Mouse (Mus musculus) left cerebral cortex, adult 2 months (tissue): ENCODE measurements around the gene Ndufb2. TPM values are rescaled to one million over a fixed set of nuclear protein-coding genes. Genes with fewer than 3 reads are reported as not detected.

Experiments
- DNase-seq, 2 experiments: peaks; one replicate each; pipeline ENCODE4 v3.0.0; 2021 to 2022; ENCODE audit warnings: low spot score in 2 of 2, mixed read lengths in 1 of 2; ENCODE audit errors: extremely low spot score in 1 of 2
- H3K27ac ChIP-seq: fragments of 200-600 bp; 2 replicates; pipeline ENCODE4 v1.8.1; 2022
- H3K4me3 ChIP-seq: fragments of 200-600 bp; 2 replicates; pipeline ENCODE4 v1.8.1; 2022
- CTCF ChIP-seq: fragments of 200-600 bp; IDR thresholded peaks from 2 replicates; pipeline ENCODE4 v1.8.1; 2022; ENCODE audit warnings: antibody characterized with exemption, mild to moderate bottlenecking, moderate library complexity
- intact Hi-C: fragments of 180-260 bp; cut with DNase I; formaldehyde crosslinking; loops from one replicate; pipeline ENCODE4 v1.15.1; 2025
- long read RNA-seq, 2 experiments: library from polyadenylated mRNA; stranded (forward); transcript quantifications; one replicate each; pipeline ENCODE4 v2.0.0; 2021; ENCODE audit warnings: borderline mapping rate in 2 of 2
- total RNA-seq, 2 experiments: library from RNA; stranded (reverse); gene quantifications; 2 replicates each; pipeline ENCODE4 v1.2.3; 2021

The Ndufb2 gene
- total RNA-seq = 100 to 1,000 TPM; 162 to 183 TPM
- long read RNA-seq, experiment 1, full-length matches to known transcripts = 83 of 128 reads
- long read RNA-seq, experiment 1, partial matches to known transcripts = 4 of 128 reads
- long read RNA-seq, experiment 1, other reads (novel, unspliced or antisense) = 41 of 128 reads
- long read RNA-seq, experiment 2, full-length matches to known transcripts = 83 of 128 reads
- long read RNA-seq, experiment 2, partial matches to known transcripts = 7 of 128 reads
- long read RNA-seq, experiment 2, other reads (novel, unspliced or antisense) = 38 of 128 reads

DNA sequence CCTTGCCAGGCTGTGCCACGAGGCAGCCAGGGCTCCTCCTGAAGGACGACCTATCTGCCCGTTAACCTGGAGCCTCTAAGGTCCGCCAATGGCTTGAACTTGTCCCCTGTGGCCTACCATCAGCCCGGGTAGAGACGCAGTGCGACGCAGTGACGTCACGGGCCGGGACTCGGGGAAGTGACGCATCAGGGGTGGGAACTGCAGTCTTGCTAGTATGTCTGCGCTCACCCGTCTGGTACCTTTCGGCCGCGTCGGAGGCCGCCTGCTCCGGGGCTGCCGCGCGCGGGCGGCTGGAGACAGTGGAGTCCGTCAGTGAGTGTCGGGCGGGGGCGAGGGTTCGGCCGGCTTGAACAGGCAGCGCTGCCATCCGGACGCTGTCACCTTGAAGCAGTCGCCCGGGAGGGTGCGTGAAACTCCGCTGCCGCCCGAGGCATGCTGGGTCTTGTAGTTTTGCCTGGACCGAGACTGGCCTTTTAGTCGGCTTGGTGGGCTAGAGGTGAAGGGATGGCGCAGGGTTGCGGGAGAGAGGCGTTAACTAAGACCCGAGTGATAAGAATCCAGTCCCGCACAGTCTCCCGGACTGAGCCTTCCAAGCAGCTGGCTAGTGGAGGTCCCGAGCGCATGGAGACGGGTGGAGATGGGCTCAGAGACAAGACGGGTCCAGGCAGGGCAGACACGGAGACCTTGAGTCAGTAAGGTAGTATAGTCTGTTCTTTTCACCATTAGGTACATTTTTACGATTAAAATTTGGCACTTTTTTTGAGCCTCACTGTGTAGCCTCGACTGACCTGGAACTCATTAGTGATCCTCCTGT is at the start of gene Ndufb2:
TSS of gene Ndufb2 (plus strand) at position 174 of the 814 bp plus-strand sequence.
- peak within 1 kb of the TSS; percentile 100 for H3K27ac ChIP-seq
- H3K4me3 ChIP-seq = peak within 1 kb of the TSS; percentile 93
- intact Hi-C loops = no loop called here
- peak; percentile 94 to 95 for DNase-seq
- TF ChIP-seq CTCF = no peak

DNA sequence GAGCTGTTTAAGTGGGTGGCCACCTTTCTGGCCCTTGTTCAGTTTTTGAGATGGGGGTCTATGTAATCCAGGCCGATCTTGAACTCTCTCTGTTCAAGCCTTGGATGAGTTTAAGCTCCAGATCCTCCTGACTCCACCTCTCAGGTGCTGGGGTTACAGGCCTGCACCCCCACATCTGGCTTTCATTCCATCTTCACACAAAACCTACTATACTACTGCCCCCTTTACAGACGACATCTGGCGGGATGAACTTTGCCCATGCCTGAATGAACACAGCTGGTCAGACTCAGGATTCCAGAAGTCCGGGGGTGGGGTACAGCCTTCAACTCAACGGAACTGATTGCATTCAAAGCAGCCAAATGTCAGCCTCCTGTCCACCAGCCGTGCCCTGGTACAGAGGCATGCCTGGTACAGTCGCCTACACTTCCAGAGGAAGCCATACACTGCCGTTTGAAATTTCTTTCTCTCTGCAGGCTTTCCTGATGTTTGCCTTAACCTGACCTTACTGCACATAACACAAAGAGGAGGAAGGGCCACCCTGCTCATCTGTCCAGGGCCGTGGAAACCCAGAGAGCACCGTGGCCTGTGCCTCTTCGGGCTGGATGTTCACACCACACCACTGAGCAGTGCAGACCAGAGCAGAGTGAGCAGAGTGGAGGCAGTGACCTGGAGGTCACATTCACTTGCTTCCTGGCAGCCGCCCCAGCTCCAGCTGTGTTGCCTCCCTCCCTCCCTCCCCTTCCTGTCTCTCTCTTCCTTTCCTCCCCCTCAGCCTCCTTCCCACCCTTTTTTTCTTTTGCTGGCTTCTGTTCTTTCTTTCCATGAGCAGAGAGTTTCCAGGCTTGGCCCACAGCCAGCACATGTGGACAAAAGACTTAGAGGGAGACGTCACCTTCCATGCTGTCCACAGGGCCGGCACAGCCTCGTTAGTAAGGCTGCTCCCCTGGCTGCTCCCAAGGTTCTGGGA is 49.5 kb upstream of the Ndufb2 start:
- no peak overlapping the region for H3K4me3 ChIP-seq
- intact Hi-C loops = loop anchor here (2.0 kb wide), 1 partner anchor 14 kb away; no protein-coding TSS in a partner anchor
- TF ChIP-seq CTCF = no peak
- H3K27ac ChIP-seq = peak overlapping the region; percentile 73
- DNase-seq = peak; percentile 41 to 52

DNA sequence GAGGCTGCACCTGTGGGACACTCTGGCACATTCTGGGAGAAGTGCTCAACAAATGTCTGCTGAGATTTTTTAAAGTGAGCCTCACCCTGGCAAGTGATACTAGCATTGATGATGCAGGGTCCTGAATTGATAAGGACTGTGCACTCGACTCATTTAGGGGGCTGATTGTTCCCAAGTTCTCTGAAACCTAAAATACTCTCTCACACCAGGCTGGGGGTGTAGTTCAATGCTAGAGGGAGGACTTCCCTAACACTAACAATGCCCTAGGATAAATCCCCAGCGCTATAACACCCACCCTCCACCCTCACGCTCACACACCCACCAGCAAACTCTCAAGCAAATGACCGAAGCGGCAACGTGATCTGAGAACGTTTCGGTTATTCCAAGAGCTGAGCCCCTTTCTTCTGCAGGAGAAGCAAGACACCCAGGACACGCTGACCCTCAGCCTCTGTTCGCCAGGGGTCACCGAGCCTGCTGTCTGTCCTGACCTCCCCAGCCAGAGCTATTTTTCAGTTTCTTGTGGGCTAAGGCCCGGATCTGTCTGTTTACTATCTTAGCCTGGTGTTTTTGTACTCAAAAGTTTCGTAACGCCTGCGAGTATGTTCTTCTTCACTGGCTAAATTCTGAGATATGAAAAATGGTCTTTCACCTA is 48.5 kb upstream of the Ndufb2 start:
- DNase-seq = no peak
- H3K4me3 ChIP-seq = no peak overlapping the region
- TF ChIP-seq CTCF = no peak
- intact Hi-C loops = loop anchor here (2.0 kb wide), 1 partner anchor 15 kb away; no protein-coding TSS in a partner anchor
- H3K27ac ChIP-seq = peak overlapping the region; percentile 44; the same call in 1 of the 2 replicates

DNA sequence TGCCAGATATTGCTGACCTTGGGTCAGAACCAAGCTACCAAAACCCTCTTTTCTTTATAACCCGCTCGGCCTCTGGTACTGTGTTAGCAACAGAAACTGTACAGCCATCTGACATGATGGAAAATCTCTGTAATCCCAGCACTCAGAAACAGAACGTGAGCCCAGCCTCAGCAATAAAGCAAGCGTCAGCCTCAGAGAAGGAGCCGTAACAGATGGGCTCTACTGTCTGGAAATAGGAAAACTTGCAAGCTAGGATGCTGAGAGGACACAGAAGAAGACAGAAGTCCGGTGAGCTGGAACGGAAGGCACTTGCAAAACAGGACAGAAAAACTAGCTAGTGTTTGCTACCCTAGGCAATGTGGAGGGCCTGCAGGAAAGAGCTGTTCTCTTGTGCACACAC is 46.9 kb upstream of the Ndufb2 start:
- peak overlapping the region; percentile 53 for H3K27ac ChIP-seq
- DNase-seq = no peak

DNA sequence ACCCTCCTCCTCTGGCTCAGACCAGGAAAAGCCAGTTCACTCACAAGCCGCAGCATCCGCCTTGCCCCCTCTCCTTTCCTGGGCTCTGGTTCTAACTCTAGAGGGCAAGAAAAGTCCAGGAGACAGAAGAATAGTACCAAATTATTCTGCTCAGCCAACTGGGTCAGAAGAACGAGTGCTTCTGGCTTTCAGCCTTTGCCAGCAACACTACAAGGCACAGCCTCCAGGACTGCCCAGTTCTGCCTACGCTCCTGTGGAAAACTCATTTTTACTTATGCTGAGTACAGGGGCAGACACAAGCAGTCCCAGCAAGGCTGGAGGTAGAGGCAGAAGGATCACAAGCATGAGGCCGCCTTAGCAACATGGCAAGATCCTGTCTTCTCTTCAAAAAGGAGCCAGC is 44.3 kb upstream of the Ndufb2 start:
- Histone ChIP-seq H3K27ac (peak overlapping the region; percentile 34; the same call in 1 of the 2 replicates), H3K4me3 (no peak overlapping the region)
- no peak for DNase-seq
- intact Hi-C loops = no loop called here
- no peak for TF ChIP-seq CTCF

More for the DNA sequence above, 46.9 kb upstream of the Ndufb2 start:
- no peak for TF ChIP-seq CTCF
- H3K4me3 ChIP-seq = no peak overlapping the region
- intact Hi-C loops = no loop called here

DNA sequence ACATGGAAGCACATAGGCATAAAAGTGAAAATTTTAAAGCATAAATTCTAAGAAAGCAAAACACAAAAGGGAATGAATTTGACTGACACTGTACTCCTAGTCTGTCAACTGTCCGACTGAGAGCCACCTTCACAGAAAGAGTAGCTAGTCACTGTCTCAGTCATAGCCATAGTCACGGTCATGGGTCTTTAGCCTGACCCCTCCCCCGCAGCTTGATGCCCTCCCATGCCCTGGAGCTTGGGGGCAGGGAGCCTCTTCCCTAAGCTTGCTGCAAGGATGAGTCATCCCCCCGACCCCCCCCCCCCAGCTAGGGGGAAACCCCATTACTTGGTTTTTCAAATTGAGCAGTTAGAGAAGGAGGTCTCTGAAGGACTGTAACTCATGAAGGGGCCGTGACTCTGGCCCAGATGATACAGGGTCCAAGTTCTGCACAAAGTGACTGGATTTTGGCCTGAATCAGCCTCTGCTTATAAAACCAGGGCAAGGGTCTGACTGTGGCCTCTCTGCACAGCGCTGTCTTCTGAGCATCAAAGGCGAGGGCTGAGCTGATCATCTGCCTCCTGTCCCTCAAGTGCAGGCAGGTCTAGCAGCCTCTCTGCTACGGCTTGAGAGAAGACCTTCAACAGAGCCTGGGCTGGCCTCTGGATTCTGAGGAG is 40.3 kb upstream of the Ndufb2 start:
- no peak for TF ChIP-seq CTCF
- intact Hi-C loops = no loop called here
- Histone ChIP-seq H3K4me3 (no peak overlapping the region), H3K27ac (no peak overlapping the region)
- no peak for DNase-seq

DNA sequence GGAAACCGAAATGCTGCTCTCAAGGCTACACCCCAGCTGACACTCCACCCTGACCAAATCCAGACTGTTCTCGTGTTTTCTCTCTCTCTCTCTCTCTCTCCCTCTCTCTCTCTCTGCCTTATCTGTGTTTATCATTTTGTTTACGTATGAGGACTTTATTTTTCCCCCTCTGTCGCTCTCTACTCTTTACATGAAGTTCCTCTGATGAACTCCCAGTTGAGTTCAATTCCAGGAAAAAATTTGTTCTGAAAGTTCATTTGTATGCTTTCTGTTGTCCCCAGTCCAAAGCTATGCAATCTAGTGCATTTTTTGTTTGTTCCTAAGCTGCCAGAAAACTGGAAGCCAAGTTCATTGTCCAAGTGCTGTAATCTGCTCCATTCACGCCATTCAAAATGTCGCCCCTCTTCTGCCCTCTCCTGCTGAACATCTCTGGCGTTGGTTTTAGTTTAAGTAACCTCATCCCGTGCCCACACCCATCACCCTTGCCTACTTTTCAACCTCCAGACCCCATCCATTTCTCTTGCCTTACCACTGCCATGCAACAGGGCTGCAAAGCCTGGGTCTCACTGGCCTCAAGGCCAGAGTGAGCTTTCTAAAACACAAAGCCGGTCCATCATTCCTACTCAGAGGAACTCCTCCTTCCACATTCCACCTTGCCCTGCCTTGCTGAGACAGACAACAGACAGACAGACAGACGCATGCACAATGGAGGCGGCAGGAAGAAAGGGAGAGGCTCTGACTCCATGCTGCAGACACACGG is 37.3 kb upstream of the Ndufb2 start:
- TF ChIP-seq CTCF = no peak
- Histone ChIP-seq H3K4me3 (no peak overlapping the region), H3K27ac (no peak overlapping the region)
- no peak for DNase-seq
- intact Hi-C loops = no loop called here

DNA sequence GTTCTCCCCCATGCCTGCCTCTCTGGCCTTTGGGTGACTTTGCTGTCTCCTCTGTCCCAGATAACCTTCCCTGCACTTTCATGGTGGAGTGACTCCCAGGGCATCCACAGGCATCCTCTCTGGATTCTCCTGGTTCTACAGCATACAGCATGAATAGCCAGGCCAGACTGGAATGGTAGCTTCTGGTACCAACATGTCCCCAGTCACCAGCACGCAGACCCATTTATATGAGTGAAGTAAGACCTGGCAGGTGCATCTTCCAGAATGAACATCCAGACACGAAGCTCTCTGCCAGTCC is 36.8 kb upstream of the Ndufb2 start:
- Histone ChIP-seq H3K4me3 (no peak overlapping the region), H3K27ac (no peak overlapping the region)
- no peak for TF ChIP-seq CTCF
- DNase-seq = no peak
- intact Hi-C loops = no loop called here

DNA sequence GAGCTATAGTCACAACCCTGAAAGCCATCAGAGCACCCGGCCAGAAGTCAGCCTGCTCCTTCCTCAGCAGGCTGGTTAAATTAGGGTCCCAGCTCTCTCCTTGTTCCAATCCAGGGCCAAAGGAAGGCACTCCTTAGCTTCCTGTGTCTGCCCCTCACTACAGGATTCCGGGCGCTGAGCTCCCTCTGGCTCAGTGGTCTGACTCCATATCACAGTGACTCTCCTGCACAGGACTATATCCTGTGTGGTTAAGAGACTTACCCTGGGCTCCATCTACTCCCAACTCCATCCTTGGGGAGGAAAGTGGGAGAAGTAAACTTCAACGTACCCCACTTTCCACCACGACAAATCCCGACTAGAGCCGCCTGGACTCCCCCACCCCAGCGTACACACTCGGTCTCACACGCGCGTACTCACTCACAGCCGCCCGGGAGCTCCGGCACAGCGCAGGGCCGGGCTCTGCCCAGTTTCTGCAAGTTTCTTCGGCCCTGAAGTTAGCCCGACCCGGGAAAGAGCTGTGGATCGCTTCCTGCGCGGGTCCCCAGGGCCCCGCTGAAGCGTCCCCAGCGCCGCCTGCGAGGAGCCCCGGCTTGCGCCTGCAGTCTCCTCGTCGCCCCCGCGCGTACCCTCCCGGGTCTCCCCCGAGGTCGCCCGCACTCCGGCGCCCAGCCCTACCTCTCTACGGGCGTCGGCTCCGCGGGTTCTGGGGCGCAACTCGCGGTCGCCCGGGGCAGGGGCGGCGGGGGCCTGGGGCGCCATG is 35.3 kb upstream of the Ndufb2 start:
- intact Hi-C loops = loop anchor here (1.0 kb wide), 1 partner anchor 42 kb away; no protein-coding TSS in a partner anchor
- TF ChIP-seq CTCF = no peak
- H3K27ac ChIP-seq = peak overlapping the region; percentile 92
- peak; percentile 26 to 33 for DNase-seq
- peak overlapping the region; percentile 57 for H3K4me3 ChIP-seq
